Mouse (Mus musculus) bone marrow, adult 2 months (tissue): ENCODE results near the gene Srgap3.

Source experiments
- CTCF ChIP-seq: fragments of 200-500 bp; IDR thresholded peaks from 2 replicates; pipeline ENCODE4 v1.5.1; 2011; ENCODE audit warnings: low read length, control low read depth; ENCODE audit not compliant: control insufficient read depth, insufficient read depth
- POLR2A ChIP-seq: fragments of 200-500 bp; IDR thresholded peaks from 2 replicates; pipeline ENCODE4 v1.6.1; 2011; ENCODE audit warnings: low read depth, mild to moderate bottlenecking, control low read depth, low read length, borderline replicate concordance; ENCODE audit not compliant: control insufficient read depth

DNA sequence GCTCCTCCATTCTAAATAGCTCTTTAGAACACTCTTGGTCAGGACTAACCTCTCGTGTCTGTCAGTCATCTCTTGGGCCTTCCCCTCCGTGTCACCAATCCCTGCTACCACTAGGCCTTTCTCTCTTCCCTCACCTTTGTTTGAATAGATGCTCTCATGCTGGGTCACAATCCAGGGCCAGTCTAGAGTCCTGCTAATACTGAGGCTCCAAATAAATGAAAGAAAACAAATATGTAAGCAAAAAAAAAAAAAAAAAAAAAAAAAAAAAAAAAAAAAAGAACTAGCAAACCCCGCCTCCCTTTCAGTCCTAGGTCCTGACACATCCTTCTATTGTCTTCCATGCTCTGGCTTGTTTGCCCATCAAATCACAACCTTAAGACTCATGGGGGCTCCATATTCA lies 145.1 kb downstream of the Srgap3 start:
- TF ChIP-seq POLR2A: no peak
- no peak for TF ChIP-seq CTCF
